Mouse (Mus musculus) bone marrow macrophage, adult 2 months (primary cell): ENCODE measurements around the gene Snx9.

Source experiments
- CTCF ChIP-seq: IDR thresholded peaks from 2 replicates; pipeline ENCODE4 v1.5.1; 2012; ENCODE audit warnings: low read depth, mild to moderate bottlenecking, low read length, moderate library complexity
- POLR2A ChIP-seq: IDR thresholded peaks from 2 replicates; pipeline ENCODE4 v1.6.1; 2012; ENCODE audit warnings: mild to moderate bottlenecking, low read depth, low read length, borderline replicate concordance

DNA sequence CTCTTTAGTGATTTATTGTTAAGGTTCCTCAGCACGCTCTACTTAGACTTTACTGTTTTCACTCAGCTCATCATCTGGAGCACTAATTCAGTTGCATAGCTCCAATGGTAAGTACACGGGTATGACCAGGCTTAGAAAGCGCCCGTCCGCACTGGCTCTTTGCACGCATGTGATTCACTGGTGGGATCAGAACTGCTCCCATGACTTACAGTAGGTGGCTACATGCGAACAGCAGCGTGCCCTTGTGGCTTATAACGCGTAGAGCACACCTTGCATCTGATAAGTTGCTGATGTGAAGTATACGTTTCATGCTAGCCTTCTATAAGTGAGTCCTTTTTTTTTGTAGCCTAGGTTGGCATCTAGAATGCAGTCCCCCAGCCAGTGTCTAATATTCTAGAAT is 16.1 kb downstream of the Snx9 start:
- TF ChIP-seq CTCF (no peak), POLR2A (no peak)
